ENCODE assay signal across 11 mouse cellular contexts in genomic region chr8:83568128-83568527, GRCm38 (mm10). TPM values are rescaled to one million over a fixed set of nuclear protein-coding genes. Genes with fewer than 3 reads are reported as not detected.
DNase-seq lines count a peak whose midpoint lies in the region; ATAC-seq and TF ChIP-seq lines count a peak whose summit lies in the region.
"Had no signal": no experiment of that assay in that cellular context is flagged by ENCODE, and none has a peak within 500 bp of the region (broad histone marks: within the 10 kb centered on the region; RNA-seq: fewer than 3 reads in every experiment).

No protein-coding gene starts in this region.

- intact Hi-C loops in heart, postnatal 25 days (cut with DNase I): loop anchor here (5.0 kb wide), 3 partner anchors 39 to 466 kb away; partner anchors contain the start of genes Dnajb1 and Tecr

- no peak for ATAC-seq in heart, embryonic 12.5 days (ENCODE audit: insufficient number of reproducible peaks, low FRiP score)
- no peak for ATAC-seq in hindbrain, postnatal 0 days
- no peak for ATAC-seq in stomach, embryonic 15.5 days (ENCODE audit: insufficient read depth, low FRiP score, low read depth)

- no peaks in the 10 kb centered on the region for H3K9me3 ChIP-seq in heart, embryonic 12.5 days (replicated peaks)
- H3K9me3 ChIP-seq in hindbrain, postnatal 0 days (ENCODE audit: low read length): no peaks in the 10 kb centered on the region
- H3K9me3 ChIP-seq in stomach, embryonic 15.5 days: no peaks in the 10 kb centered on the region

- H3K36me3 ChIP-seq in heart, embryonic 12.5 days: peaks cover 44% of the 10 kb centered on the region
- H3K36me3 ChIP-seq in hindbrain, postnatal 0 days (ENCODE audit: insufficient read depth, low read length): peaks cover 32% of the 10 kb centered on the region
- peaks cover 26% of the 10 kb centered on the region for H3K36me3 ChIP-seq in stomach, embryonic 15.5 days

- WGBS in heart, embryonic 12.5 days: 68% methylated on average over 5 of the region's 5 CpGs
- 78% methylated on average over 5 of the region's 5 CpGs for WGBS in hindbrain, postnatal 0 days
- WGBS in stomach, embryonic 15.5 days: 68% methylated on average over 5 of the region's 5 CpGs

- H3K4me3 ChIP-seq in heart, embryonic 12.5 days: no peak overlapping the region
- H3K4me3 ChIP-seq in hindbrain, postnatal 0 days (ENCODE audit: low read length): no peak overlapping the region
- peak overlapping the region; percentile 84; the same call in 1 of the 2 replicates for H3K4me3 ChIP-seq in stomach, embryonic 15.5 days (replicated peaks)

- H3K27me3 ChIP-seq in heart, embryonic 12.5 days (replicated peaks): no peaks in the 10 kb centered on the region
- H3K27me3 ChIP-seq in hindbrain, postnatal 0 days (ENCODE audit: insufficient read depth, low read length): no peaks in the 10 kb centered on the region
- H3K27me3 ChIP-seq in stomach, embryonic 15.5 days (replicated peaks): no peaks in the 10 kb centered on the region

- H3K27ac ChIP-seq in heart, embryonic 12.5 days (ENCODE audit: poor library complexity, severe bottlenecking): no peak overlapping the region
- no peak overlapping the region for H3K27ac ChIP-seq in hindbrain, postnatal 0 days
- H3K27ac ChIP-seq in stomach, embryonic 15.5 days: no peak overlapping the region

- no peak for DNase-seq in heart, postnatal 25 days (ENCODE audit: low spot score)
- peak; percentile 38 for DNase-seq in testis, postnatal 10 days (ENCODE audit: low spot score)
- DNase-seq in testis, postnatal 14 days (ENCODE audit: low spot score): no peak
- DNase-seq in hindbrain, postnatal 0 days (ENCODE audit: low spot score): no peak
- no peak for DNase-seq in lung, postnatal 36 days
- DNase-seq in adrenal gland, postnatal 25 days: no peak

- H3K9ac ChIP-seq in heart, embryonic 12.5 days: no peak overlapping the region
- 0 out of 2 replicates have a peak overlapping the region, but pooled peaks have one; percentile 82 for H3K9ac ChIP-seq in hindbrain, postnatal 0 days (replicated peaks; ENCODE audit: low read length)
- no peak overlapping the region for H3K9ac ChIP-seq in stomach, embryonic 15.5 days

- TF ChIP-seq CTCF in hindbrain, postnatal 0 days (IDR thresholded peaks at IDR 0.05; ENCODE audit: low read depth): no peak

- peaks cover 23% of the 10 kb centered on the region for H3K4me1 ChIP-seq in heart, embryonic 12.5 days (replicated peaks)
- peaks cover 12% of the 10 kb centered on the region for H3K4me1 ChIP-seq in hindbrain, postnatal 0 days (ENCODE audit: insufficient read depth, low read length)
- H3K4me1 ChIP-seq in stomach, embryonic 15.5 days: peaks cover 12% of the 10 kb centered on the region

- peak overlapping the region; percentile 94; the same call in 1 of the 2 replicates for H3K4me2 ChIP-seq in heart, embryonic 12.5 days
- H3K4me2 ChIP-seq in hindbrain, postnatal 0 days (ENCODE audit: low read depth, low read length): peak overlapping the region; percentile 96
- no peak overlapping the region for H3K4me2 ChIP-seq in stomach, embryonic 15.5 days

RNA-seq across cellular contexts. Expression of gene Ndufb7, which starts 1.7 kb away (rescaled TPM):
- polyA plus RNA-seq in heart, embryonic 12.5 days (2016; fragmentation: Nextera tagmentation; extraction: Ambion mirVana): 547 and 555 TPM in 2 replicates
- 100 to 1,000 TPM; 752 to 766 TPM for total RNA-seq in heart, postnatal 25 days (2021)
- 124 and 186 TPM in 2 replicates for total RNA-seq in hindbrain, postnatal 0 days (2014; rRNA removed)
- polyA plus RNA-seq in hindbrain, postnatal 0 days (2015; fragmentation: Nextera tagmentation; extraction: Ambion mirVana): 436 and 442 TPM in 2 replicates
- 330 and 333 TPM in 2 replicates for polyA plus RNA-seq in stomach, embryonic 15.5 days (2015; fragmentation: Nextera tagmentation; extraction: Ambion mirVana)
- total RNA-seq in adrenal gland, postnatal 25 days (2021): 223 and 229 TPM in 2 replicates

RNA-seq across cellular contexts. Expression of gene Olfr370, which starts 32.5 kb away (rescaled TPM):
- polyA plus RNA-seq in heart, embryonic 12.5 days (2016; fragmentation: Nextera tagmentation; extraction: Ambion mirVana): not detected in 2 replicates
- not detected for total RNA-seq in heart, postnatal 25 days (2021)
- total RNA-seq in hindbrain, postnatal 0 days (2014; rRNA removed): 0.05 TPM in 1 of 2 replicates, not detected in the other
- polyA plus RNA-seq in hindbrain, postnatal 0 days (2015; fragmentation: Nextera tagmentation; extraction: Ambion mirVana): 0.08 TPM in 1 of 2 replicates, not detected in the other
- polyA plus RNA-seq in stomach, embryonic 15.5 days (2015; fragmentation: Nextera tagmentation; extraction: Ambion mirVana): not detected in 2 replicates
- not detected in 2 replicates for total RNA-seq in adrenal gland, postnatal 25 days (2021)
- total RNA-seq: common myeloid progenitor, adult 5-6 weeks; ES-E14 had no signal
- polyA plus RNA-seq: intestine, embryonic 14.5 days had no signal

RNA-seq across cellular contexts. Expression of gene Tecr, which starts 39.6 kb away (rescaled TPM):
- 445 and 456 TPM in 2 replicates for polyA plus RNA-seq in heart, embryonic 12.5 days (2016; fragmentation: Nextera tagmentation; extraction: Ambion mirVana)
- 100 to 1,000 TPM; 381 to 389 TPM for total RNA-seq in heart, postnatal 25 days (2021)
- total RNA-seq in hindbrain, postnatal 0 days (2014; rRNA removed): 1,283 and 1,409 TPM in 2 replicates
- 1,550 and 1,625 TPM in 2 replicates for polyA plus RNA-seq in hindbrain, postnatal 0 days (2015; fragmentation: Nextera tagmentation; extraction: Ambion mirVana)
- 561 and 565 TPM in 2 replicates for polyA plus RNA-seq in stomach, embryonic 15.5 days (2015; fragmentation: Nextera tagmentation; extraction: Ambion mirVana)
- total RNA-seq in adrenal gland, postnatal 25 days (2021): 582 and 661 TPM in 2 replicates

RNA-seq across cellular contexts. Expression of gene Dnajb1, which starts 39.9 kb away (rescaled TPM):
- polyA plus RNA-seq in heart, embryonic 12.5 days (2016; fragmentation: Nextera tagmentation; extraction: Ambion mirVana): 45.1 and 47.4 TPM in 2 replicates
- 10 to 100 TPM; 10.4 to 17.6 TPM for total RNA-seq in heart, postnatal 25 days (2021)
- total RNA-seq in hindbrain, postnatal 0 days (2014; rRNA removed): 35.3 and 42.7 TPM in 2 replicates
- 60.1 and 65.0 TPM in 2 replicates for polyA plus RNA-seq in hindbrain, postnatal 0 days (2015; fragmentation: Nextera tagmentation; extraction: Ambion mirVana)
- polyA plus RNA-seq in stomach, embryonic 15.5 days (2015; fragmentation: Nextera tagmentation; extraction: Ambion mirVana): 55.1 and 62.6 TPM in 2 replicates
- 27.7 and 28.0 TPM in 2 replicates for total RNA-seq in adrenal gland, postnatal 25 days (2021)
